Mouse (Mus musculus): ENCODE measurements around the gene Alad.

- TF ChIP-seq CTCF (IDR thresholded peaks at IDR 0.05; ENCODE audit: low read depth) (no peak), EP300 (IDR thresholded peaks at IDR 0.05; ENCODE audit: low read depth) (no peak)
Measured at GRCm38 (mm10) chr4:62508839-62509238, 10.9 kb downstream of the Alad start.
